Mouse (Mus musculus) thymus, adult 2 months (tissue): Measurements from ENCODE around the gene Snx3.

ENCODE experiments used
- CTCF ChIP-seq: fragments of 200-500 bp; IDR thresholded peaks from 2 replicates; pipeline ENCODE4 v1.5.1; 2012; ENCODE audit warnings: mild to moderate bottlenecking, control low read depth, low read length, moderate library complexity, borderline replicate concordance; ENCODE audit not compliant: control insufficient read depth, poor library complexity, insufficient read depth; ENCODE audit errors: extremely low read depth
- POLR2A ChIP-seq: fragments of 200-500 bp; IDR thresholded peaks from 2 replicates; pipeline ENCODE4 v1.6.1; 2012; ENCODE audit warnings: mild to moderate bottlenecking, low read length, control low read depth, moderate library complexity; ENCODE audit not compliant: control insufficient read depth, poor library complexity, insufficient read depth; ENCODE audit errors: extremely low read depth

GRCm38 (mm10) chr10:42525682-42526081 is 23.9 kb downstream of the Snx3 start:
- no peak for TF ChIP-seq CTCF
- TF ChIP-seq POLR2A, result no peak
